Mouse (Mus musculus): Measurements from ENCODE around the gene Fgd5.
"Not testable (repeated sequence)": the region's sequence is repeated elsewhere in the genome, so short reads cannot be mapped to it uniquely, and the experiment has no call there.

Gene Fgd5

DNA sequence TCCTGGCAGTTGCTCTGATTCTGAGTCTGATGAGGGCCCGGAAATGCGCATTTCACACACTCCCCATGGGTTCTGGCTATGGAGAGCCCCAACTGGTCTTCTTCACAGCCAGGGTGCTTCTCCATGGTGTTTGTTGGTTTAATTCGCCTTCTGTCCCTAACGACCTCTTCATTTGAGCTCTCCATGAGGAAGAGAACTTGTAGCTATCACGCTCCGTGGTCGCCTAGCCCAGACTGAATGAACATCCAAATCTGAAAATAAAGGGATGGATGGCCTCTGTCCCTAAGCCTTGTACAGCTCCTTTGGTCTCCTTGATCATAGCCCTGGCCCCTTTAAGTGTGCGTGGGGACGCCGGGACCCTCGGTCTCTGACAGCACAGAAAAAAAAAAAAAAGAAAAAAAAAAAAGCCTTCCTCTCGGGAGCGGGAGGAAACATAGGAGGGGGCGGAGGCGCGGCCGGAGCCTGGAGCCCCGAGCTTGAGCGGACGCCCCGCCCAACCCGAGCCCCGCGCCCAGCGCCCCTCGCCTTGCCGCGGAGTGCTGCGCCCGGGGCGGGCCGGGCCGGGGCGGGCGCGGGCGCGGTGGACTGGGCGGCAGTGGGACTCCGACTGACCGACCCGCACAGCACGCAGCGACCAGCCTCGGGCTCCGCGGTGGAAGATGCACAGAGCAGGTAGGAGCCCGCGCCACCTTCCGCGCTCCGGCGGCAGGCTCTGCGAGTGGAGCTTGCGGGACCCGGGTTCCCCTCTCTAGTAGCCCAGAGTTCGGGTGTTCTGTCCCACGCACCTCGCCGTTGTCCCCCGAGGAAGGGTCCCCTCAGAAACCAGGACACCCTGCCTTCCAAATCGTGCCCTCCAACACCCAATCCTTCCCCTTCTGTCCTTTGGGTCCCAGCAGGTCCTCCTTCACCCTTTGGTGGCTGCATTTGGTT is at the start of gene Fgd5:
Fgd5 (plus strand) TSS at position 508 of the 930 bp plus-strand sequence.
- DNase-seq, result no peak

DNA sequence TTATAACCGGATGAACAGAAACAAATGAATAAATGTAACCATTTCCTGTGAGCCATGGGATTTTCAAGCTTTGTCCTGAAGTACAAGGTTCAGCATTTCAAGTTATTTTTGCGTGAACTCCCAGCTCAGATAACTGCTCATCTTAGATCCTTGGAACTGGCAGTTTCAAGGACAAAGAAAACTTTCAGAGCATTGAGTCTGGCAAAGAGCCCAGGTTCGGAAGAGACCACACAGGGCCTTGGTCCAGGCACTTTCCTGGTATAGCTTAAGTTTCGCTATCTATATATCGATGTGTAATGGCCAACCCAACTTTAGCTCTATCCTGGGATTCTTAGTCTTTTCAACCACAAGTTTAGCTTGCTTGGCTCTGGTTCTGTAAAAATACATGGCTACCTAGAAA is 47.4 kb upstream of the Fgd5 start:
- no peak for DNase-seq

DNA sequence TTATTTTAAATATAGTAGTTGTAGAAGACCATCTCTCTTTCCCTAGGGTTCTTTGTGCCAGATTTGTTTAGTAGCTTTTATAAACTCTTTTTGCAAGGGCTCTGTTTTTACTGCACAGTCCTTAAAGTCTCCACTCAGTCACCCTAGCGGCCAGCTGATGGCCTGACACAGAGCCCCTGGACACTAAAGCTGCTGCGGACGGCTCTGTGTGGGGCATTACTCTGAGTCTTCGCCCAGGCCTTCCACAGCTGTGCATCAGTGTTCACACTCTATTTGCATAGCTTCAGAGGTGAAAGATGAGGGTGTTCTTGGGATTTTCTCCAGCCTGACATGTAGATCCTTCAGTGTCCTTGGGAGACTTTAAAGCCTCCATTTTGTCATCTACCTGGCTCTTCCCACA is 40.2 kb upstream of the Fgd5 start:
- no peak for DNase-seq

DNA sequence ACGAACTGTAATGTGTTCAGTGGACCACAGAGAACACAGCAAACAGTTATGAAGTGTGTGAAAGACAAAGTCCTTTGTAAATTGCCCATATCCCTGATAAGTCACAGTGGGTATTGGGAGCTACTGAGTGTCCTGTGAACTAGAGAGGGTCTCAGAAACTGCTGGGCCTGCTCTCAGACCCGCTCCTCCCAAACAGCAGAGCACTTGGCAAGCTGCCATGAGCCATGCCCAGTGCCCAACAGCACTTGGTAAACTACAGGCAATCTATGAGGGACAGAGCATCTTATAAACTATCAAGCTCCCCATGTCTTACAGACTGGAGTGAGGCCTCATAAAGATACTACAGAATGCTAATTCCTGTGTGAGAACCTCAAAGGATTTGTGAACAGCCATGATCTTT is 30.3 kb upstream of the Fgd5 start:
- no peak for DNase-seq

DNA sequence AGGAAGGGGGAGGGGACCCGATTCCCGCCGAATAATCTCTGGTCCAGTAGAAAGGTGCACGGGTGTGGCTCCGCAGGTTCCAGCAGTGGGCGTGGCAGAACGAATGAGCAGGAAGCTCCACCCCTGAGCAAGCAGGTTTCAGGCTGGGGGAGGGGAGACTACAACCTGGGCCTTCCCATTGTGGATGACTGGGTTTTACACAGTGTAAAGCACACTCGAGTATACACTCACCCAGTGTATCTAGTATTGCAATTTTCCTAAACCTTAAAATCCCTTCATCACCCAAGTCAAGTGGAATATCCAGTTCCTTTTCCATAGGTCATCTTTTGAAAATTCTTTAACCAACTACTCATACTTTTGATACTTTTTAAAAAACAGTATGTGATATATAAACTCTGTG is 20.7 kb upstream of the Fgd5 start:
- DNase-seq, result not testable (repeated sequence)

DNA sequence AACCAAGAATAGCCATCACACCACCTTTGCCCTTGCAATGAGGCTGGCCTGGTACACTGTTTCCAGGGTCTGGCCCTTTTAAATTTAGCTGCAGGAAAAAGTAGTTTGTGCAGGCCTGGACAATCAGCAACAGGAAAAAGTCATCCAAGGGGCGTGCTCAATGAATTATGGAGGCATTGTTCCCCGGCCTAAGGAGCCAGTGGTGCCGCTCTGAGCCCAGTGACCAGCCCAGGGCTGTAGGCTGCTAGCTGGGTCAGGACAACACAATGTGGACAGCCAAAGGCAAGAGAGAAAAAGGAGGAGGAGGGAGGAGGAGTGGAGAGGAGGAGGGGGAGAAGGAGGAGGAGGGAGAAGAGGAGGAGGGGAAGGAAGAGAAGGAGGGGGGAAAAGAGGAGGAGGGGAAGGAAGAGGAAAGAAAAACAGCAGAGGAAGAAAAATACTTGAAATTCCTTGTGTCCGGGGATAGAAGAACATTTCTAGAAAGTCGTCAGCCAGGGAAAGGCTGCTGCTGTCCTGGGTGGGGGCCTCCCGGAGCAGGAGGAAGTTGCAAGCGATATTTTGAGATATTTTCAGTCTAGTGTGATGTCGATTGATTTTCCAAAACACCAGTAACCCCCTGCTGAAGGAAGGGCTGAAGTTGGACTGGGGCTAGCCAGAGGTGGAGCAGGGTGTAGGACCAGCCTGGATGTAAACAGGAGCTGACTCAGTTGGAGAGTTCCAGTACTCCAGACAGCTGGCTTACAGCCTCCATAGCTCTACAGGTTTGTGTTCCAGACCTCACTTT is 18.5 kb upstream of the Fgd5 start:
- DNase-seq, result no peak

DNA sequence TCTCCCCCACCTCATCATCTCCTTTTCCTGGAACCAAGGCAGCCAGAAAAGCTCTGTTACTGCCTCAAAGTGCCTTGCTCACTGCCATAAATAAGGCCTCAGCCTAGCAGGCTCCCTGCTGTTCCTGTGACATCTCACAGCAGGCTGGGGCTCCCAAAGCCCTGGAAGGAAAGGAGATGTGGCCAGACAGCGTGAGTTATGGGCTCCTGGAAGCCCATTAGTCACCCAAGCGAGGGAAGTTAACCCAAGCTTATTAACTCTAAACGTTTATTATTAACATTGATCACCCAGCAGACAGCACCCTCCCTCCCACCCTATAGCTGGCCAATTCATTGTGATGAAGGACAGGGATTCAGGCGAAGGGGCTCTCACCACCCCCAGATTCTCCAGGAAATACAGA is 15.2 kb upstream of the Fgd5 start:
- no peak for DNase-seq

DNA sequence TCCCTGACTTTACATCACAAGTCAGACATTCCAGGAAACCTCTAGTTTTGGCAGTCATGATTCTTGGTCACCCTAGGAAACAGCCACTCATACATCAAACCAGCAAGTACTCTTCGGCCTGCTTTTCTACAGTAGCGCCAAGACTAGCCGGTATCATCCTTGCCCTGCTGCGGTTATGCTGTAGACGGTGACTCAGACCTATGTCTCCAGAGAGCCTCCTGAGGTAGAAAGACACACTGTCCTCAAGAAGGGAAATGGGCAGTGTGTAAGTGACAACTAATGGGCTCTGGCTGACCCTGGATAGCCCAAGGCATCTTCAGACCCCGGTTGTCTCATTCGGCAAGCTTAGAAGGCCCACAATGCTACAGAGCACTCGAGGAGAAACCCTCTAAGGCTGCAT is 13.6 kb upstream of the Fgd5 start:
- no peak for DNase-seq

DNA sequence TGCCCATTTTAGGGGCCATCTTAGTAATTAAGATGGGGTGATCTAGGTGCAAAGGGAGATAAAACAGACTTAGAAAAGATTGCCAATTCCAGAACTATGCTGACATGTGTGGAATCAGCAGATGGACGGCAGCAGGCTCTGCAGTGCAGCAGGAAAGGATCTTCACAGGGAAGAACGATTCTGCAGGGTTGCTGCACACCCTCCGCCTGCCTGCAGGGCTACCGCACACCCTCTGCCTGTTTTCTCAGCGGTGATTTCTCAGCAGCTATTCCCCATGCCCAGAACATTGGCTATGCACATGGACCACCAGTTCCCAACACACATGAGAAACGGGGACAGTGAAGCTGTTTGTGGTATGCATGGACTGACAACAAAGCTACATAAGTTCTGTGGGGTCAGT is 12.7 kb upstream of the Fgd5 start:
- DNase-seq, result no peak

DNA sequence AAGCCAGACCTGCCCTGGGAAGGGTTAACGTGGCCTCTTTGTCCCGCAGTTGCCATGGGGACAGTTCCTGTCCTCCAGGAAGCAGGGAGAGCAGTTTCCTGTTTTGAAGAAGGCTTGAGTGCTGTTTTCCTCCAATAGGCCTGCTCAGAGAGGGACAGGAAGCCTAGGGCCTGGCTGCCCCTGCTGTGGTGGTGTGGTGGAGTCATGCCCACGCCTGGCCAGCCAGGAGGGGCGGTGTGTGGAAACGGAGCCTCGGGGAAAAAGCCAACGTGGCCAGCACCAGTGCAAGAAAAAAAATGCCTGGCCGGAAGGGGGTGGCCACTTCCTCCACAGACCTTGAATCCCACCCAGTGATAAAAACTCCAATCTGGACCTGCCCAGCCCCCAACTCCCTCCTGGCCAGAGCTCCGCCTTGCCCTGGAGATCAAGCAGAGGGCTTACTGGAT is 6.5 kb upstream of the Fgd5 start:
- DNase-seq, result no peak

DNA sequence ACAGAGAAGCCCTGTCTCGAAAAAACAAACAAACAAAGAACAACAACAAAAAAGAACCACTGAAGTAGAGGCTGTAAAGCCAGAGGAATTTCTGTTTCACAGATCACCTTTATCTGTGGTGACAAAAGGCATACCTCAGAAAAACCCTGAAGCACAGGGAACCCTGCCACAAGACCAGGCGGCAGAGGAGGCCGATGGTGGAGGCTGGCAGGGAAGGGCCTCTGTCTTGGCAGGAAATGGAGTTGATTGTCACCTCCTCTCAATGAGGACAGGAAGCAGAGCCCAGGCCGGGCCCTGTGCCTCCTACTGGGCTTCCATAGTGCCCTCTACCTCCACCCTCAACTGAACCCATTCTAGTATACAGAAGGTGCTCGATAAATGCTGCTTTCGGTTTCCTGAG is 4.7 kb upstream of the Fgd5 start:
- no peak for DNase-seq

DNA sequence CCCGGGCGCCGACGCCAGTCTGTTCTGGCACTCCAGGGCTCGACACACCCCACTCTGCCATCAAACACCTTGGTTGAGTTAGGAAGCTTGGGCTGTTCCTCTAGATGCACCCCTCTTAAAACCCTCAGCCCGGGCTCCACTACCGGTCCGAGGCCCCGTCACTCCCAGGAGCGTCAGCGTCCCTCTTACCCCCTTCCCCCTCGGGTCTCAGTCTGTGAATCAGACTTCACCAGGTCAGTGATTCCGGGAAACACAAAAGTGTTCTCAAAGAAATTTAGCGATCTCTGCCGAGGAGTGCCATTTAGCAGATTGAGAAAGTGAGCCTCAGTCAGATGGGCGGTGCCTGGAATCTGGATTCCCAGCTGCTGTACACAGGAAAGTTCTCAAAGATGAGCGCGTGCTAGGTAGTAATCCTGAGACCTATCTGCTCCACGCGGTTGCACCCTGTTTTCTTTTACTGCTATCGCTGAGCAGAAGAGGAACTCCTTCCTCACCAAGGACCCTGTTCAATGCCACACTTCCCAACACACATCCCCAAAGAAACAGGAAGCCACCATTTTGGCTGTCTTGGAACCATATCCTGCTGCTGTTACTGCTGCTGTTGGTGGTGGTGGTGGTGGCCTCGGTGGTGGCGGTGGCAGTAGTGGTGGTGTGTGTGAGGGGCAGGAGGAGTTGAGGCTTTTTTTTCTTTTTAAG is 771 bp downstream of the Fgd5 start:
- DNase-seq, result no peak

DNA sequence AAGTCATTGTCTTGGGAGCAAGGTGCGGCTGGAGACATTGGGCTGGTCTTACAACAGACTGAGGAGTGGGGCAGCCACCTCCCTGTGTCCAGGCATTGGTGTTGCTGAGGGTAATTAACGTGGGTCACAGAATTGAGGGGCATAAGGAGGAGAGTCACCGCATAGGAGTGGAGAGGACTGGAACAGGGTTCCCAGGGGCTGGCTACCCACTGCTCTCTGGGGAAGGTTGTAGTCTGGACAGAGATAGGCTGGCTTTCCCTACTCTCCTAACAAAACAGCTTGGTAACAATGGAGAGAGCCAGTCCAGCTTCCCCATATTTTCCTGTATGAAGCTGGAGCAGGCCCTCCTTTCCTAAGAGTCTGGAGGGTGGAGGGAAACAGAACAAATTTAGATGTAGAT is 1.3 kb downstream of the Fgd5 start:
- DNase-seq, result no peak

DNA sequence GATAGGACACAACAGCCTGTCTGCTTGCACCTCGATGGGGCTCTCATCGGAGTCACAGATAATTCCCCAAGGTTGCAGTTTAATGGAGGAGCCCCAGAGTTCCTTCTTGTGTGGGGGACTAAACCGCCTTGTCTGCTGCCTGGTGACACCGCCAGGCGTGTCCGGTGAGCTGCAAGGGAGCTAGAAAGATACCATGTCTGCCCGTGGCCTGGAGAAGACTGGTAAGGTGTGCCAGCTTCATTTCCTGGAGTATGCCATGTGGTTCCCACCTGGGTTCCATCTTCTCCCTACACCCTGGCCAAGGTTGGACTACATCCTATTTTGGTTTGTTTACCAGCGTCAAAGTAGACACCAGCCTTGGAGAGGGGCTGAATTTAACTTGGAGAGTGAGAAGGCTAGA is 11.4 kb downstream of the Fgd5 start:
- DNase-seq, result no peak

DNA sequence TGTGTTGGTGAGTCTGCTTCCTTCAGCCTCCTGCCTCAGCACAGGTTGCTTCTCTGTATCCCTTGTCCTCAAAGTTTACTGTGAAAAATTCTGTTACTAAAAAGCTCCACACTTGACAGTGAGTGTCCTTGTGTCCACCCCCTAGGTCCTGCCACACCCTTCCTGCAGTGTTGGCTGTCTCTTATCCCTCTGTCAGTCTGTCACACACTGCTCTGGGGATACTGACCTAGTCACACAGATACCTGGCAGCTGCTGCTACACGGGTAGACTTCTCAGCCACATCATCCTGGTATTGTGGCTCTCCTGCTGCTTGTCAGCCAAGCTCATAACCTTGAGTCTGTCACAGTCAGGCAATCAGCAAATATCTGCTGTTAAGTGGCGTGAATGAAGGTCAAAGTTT is 14.1 kb downstream of the Fgd5 start:
- DNase-seq, result no peak

DNA sequence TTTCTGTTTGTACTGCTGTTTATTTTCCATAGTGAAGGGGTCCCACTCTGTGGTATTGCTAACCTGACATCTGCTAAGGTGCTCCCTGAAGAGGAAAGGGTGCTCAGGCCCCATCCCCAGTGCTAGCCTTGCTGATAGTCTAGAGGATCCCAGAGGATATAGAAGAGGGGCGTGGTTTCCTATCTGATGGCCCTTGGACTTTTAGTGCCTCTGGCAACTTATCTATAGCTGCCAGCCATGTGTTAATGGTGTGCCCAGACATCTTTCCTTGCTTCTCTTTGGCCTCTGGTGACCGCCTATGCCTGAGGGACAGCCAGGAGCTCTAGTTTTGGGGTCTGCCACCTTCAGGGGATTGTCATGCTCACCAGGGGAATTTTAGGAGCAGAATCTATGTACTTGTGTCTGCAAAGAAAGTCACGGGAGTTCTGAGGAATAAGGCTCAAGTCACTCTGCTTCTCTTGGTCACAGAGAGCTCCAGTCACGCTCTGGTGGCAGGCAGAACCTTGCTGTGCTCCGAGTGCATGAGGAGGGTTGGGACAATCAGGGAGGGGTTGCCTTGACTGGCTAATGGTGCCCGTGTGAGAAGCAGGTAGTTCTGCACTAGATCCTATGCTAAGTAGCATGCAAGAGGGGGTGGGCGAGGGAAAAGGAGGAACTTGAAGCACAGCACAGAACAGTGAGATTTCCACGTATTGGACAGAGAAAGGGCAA is 15.3 kb downstream of the Fgd5 start:
- DNase-seq, result no peak

DNA sequence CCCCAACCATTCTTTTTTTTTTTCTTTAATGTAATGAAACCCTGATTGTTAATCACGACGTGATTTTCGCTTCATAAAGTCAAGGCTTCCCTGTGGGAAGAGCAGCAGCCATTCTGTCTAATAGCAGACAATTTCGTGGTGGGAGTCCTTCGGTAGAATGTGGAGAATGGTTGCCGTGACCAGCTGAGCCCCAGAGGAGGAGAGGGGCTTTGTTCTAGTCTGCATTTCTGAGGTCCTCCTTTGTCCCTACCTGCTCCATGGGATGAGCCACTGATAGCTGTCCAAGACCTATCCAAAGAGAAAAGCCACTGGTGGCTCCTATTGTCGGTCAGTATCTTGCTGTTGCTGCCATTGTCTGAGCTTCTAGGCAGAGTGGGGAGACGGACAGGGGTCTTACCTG is 17.4 kb downstream of the Fgd5 start:
- DNase-seq, result no peak

DNA sequence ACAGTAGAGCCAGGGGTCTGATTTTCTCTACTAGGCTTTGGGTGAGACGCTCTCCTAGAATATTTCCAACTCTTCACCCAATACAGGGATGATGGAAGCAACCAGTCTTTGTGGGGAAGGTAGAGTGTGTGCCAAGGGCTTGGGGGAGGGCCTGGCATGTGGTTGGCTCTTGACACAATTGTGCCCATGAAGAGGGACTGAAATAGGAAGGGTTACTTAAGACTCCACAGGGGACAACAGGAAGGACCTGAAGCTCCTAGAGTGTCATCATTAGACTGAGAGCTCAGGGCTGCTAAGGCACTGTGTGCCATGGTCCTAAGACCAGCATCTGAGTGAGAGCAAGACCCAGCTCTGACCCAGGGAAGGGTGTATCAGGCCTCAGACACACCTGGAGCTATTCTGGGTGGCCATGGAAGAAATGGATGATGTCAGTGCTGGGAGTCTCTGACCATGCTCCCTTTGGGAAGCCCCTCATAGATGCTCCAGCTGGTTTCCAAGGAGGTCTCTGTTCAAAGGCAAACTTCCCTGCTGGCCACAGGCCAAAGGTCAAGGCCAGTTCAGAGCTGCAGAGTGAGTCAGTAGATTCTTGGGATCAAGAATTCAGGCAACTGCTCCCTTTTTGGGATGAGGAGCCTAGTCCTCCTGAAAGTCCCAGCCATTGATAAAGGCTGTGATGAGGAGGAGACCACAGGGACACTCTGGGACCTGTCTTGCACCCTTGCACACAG is 24.0 kb downstream of the Fgd5 start:
- no peak for DNase-seq

DNA sequence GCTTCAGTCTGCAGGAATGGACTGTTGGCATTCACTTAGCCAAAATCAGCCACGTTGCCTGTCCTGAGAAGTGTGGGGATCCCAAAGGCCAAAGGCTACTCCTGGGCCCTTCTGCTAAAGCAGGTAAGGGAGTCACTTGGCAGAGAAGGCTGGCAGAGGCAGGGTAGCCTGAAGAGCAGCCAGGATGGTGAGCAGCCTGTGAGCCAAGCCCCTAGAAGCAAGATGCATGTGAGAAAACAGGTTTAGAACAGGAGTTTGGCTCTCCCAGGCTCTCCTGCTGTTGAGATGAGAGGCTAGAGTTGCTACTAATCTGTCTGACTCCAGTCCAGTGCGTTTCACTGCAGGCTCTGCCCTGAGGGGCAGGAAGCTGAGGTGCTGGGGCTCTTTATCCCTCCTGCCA is 25.0 kb downstream of the Fgd5 start:
- no peak for DNase-seq

DNA sequence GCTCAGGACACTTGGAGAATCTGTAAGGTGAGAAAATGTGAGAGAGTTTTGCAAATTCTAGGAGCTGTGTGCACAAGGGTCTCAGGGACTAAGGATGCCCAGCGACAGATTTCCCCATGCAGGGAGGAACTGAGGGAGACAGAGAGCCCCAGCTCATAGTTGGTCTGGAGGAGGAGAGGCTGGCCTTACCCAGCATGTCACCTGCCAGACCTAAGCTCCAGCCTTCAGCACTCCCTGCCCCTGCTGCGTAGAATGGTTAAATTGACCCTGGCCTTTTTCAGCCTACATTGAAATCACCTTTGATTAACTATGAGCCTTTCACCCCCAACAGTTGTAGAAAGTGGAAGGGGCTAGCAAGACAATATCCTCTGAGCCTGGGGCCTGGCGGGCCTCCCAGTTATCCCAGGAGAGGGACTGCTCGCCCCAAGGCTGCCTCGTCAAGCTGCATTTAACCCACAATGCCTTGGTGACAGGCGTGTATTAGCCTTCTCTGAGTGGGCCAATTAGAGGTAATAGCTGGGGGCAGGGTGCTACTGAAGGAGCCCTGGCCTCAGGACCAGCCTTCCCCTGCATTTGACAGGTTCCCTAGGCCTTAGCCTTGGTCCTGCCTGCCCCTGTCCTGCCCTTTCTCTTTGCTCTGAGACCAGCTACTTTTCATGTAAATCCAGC is 25.6 kb downstream of the Fgd5 start:
- no peak for DNase-seq

DNA sequence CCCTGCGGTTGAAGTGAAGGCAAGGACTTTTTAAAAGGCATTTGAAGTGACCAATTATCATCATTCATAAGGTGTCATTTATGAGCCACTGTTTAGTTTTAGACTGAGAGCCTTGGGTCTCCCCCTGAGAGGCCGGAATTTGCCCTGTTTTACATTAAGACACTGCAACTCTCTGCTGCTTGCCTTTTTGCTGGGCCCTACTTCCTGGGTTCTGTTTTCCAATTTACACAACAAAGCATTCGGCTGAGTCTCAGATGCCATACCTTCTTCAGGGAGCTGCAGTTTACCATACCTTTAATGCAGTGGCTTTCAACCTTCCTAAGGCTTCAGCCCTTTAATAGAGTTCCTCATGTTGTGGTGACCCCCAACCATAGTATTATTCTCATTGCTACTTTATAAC is 26.1 kb downstream of the Fgd5 start:
- DNase-seq, result no peak

DNA sequence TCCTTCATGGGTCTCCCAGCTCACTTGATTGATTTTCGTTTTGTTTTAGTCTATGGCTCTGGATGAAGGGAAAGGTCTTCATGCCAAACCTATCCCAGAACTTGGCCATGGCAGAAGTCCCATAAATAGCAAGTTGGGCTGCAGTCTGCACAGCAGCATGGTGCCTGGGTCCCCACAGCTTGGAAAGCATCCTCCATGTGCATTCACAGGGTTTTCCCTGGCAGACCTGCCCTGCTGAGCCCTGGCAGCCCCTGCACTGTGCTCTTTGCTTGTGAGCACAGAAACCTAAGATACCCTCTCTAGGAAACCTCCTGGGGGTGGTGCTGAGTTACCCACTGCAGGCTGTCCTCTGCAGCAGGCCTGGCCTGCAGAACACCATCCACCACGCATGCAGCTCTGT is 32.2 kb downstream of the Fgd5 start:
- DNase-seq, result no peak
